Mouse (Mus musculus) liver, postnatal 0 days (tissue): ENCODE data around the gene Tdrkh.

Source experiments
- CTCF ChIP-seq: sonication (generic); IDR thresholded peaks from 2 replicates; pipeline ENCODE4 v1.5.1; 2016; ENCODE audit warnings: antibody characterized with exemption, low read depth
- EP300 ChIP-seq: IDR thresholded peaks from 2 replicates; pipeline ENCODE4 v1.6.1; 2016; ENCODE audit warnings: antibody characterized with exemption, low read depth, mild to moderate bottlenecking

DNA sequence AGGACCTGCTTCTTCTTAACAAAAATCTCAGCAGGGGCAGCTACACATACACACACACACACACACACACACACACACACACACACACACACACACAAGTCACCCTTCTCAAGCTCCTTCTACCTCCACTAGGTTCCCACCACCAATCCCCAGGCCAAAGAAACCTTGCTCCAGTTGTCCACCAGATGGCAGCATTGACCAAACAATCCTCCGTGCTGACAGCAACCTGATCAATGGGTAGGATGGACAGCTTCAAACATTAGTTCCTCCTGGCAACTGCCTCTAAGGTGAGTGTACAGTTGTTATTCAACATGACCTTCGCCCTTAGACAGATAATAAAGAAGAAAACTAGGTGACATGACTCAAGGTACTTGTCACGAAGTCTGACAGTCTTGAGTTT, 46.3 kb upstream of the Tdrkh start:
- TF ChIP-seq CTCF (peak; percentile 93), EP300 (no peak)
